Mouse (Mus musculus) myocyte (in vitro differentiated cells): ENCODE results near the gene Il33. TPM values are rescaled to one million over a fixed set of nuclear protein-coding genes. Genes with fewer than 3 reads are reported as not detected.

Experiments used
- H3K27me3 ChIP-seq: one replicate; pipeline ENCODE4 v1.6.1; 2011; ENCODE audit not compliant: control insufficient read depth, insufficient read depth, insufficient read length
- H3K36me3 ChIP-seq: one replicate; pipeline ENCODE4 v1.6.1; 2011; ENCODE audit not compliant: control insufficient read depth, insufficient read depth
- H3K4me2 ChIP-seq: one replicate; pipeline ENCODE4 v1.6.1; 2011; ENCODE audit warnings: low read depth, control low read depth
- H3K4me3 ChIP-seq: one replicate; pipeline ENCODE4 v1.5.1; 2011; ENCODE audit warnings: mild to moderate bottlenecking, control low read depth, moderate library complexity
- H3K79me2 ChIP-seq: one replicate; pipeline ENCODE4 v1.6.1; 2011; ENCODE audit not compliant: control insufficient read depth, insufficient read depth
- H3ac ChIP-seq: one replicate; pipeline ENCODE4 v1.6.1; 2011; ENCODE audit not compliant: control insufficient read depth, insufficient read length
- CEBPB ChIP-seq: IDR thresholded peaks from 2 replicates; pipeline ENCODE4 v1.6.1; 2011; ENCODE audit warnings: mild to moderate bottlenecking, moderate library complexity; ENCODE audit not compliant: poor library complexity, insufficient read depth, severe bottlenecking
- E2F4 ChIP-seq: IDR thresholded peaks from one replicate; pipeline ENCODE4 v1.6.1; 2011; ENCODE audit warnings: mild to moderate bottlenecking, control low read depth, moderate library complexity; ENCODE audit not compliant: insufficient read depth
- MAX ChIP-seq: IDR thresholded peaks from one replicate; pipeline ENCODE4 v1.6.1; 2011; ENCODE audit warnings: low read depth, mild to moderate bottlenecking, control low read depth
- MYOD1 ChIP-seq, 3 experiments: IDR thresholded peaks; one replicate each; pipeline ENCODE4 v1.6.1; 2011; ENCODE audit warnings: control low read depth in 2 of 3, low read depth in 2 of 3, mild to moderate bottlenecking in 2 of 3, moderate library complexity in 1 of 3; ENCODE audit not compliant: insufficient read length in 2 of 3, control insufficient read depth in 1 of 3
- MYOG ChIP-seq, 3 experiments: IDR thresholded peaks; one replicate each; pipeline ENCODE4 v1.6.1; 2011; ENCODE audit warnings: control low read depth in 2 of 3, low read depth in 2 of 3, mild to moderate bottlenecking in 2 of 3; ENCODE audit not compliant: insufficient read length in 2 of 3, control insufficient read depth in 1 of 3, insufficient read depth in 1 of 3
- POLR2A ChIP-seq: IDR thresholded peaks from one replicate; pipeline ENCODE4 v1.6.1; 2011; ENCODE audit warnings: low read depth, mild to moderate bottlenecking, control low read depth, moderate library complexity; ENCODE audit not compliant: insufficient read length
- POLR2AphosphoS2 ChIP-seq: IDR thresholded peaks from one replicate; pipeline ENCODE4 v1.6.1; 2011; ENCODE audit warnings: low read depth, control low read depth; ENCODE audit not compliant: insufficient read length
- REST ChIP-seq: IDR thresholded peaks from one replicate; pipeline ENCODE4 v1.6.1; 2011; ENCODE audit warnings: mild to moderate bottlenecking, control low read depth, moderate library complexity; ENCODE audit not compliant: insufficient read depth, insufficient read length
- SRF ChIP-seq: IDR thresholded peaks from one replicate; pipeline ENCODE4 v1.6.1; 2011; ENCODE audit warnings: low read depth; ENCODE audit not compliant: control insufficient read depth, insufficient read length
- TCF12 ChIP-seq: IDR thresholded peaks from one replicate; pipeline ENCODE4 v1.6.1; 2011; ENCODE audit warnings: mild to moderate bottlenecking, control low read depth; ENCODE audit not compliant: poor library complexity, insufficient read depth, severe bottlenecking
- TCF3 ChIP-seq: IDR thresholded peaks from one replicate; pipeline ENCODE4 v1.6.1; 2011; ENCODE audit warnings: low read depth, control low read depth; ENCODE audit not compliant: insufficient read length
- USF1 ChIP-seq: IDR thresholded peaks from one replicate; pipeline ENCODE4 v1.6.1; 2011; ENCODE audit warnings: low read depth, mild to moderate bottlenecking, control low read depth, moderate library complexity
- polyA plus RNA-seq: library from polyadenylated mRNA; unstranded; fragments of >200 nt; fragmentation: generic; extraction: Trizol; gene quantifications from one replicate; pipeline ENCODE4 v1.2.1, GENCODE M21; 2012; ENCODE audit warnings: missing spikeins

Gene Il33
- polyA plus RNA-seq, 1 experiment = 1.4 TPM

DNA sequence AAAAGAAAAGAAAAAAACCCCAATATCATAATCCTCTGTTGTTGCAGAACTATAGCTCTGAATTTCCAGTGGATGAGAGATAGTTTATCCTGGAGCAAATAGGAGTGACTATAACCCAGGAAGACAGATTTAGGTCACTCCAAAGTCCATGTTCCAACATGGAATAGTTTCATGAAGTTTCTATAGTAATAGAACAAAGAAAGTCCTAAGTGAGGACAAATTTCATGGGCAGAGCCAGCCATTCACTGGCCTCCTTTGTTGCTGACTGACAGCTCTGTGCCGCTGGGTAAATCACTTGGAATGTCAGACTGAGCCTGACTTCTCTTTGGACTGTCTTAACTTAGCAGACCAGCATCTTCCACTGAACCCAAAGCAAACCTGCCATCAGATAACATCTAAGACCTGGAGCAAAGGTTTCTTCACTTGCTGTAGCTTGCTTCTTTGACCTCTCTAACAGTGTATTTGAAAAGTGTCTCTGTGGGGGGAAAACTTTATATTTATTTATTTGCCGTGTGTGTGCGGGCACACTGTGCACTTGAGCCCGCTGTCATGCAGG lies 31.1 kb upstream of the Il33 start:
- no peak overlapping the region for H3ac ChIP-seq
- TF ChIP-seq E2F4 (no peak), TCF3 (no peak), USF1 (no peak), SRF (no peak)
- no peak overlapping the region for H3K4me2 ChIP-seq
- no peak overlapping the region for H3K4me3 ChIP-seq
- H3K36me3 ChIP-seq = no peaks in the 10 kb centered on the region
- no peaks in the 10 kb centered on the region for H3K27me3 ChIP-seq
- H3K79me2 ChIP-seq = no peaks in the 10 kb centered on the region

DNA sequence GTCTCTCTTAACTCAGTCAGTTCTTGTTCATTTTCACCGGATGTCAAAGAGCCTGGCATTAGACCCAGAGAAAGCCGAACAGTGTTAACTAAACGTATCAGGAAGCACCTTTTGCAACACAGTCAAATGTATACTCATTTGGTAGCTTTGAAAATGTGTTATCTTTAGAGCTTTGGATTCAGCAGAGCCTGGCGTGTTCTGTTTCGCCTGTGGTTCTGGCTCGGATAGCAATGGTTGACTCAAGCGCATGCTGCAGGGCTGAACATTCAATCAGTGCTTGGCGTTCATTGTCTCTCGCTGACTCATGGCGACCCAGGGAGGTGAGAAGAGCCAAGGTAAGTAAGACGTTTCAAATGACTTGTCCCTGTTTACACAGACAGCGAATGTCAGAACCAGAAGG lies 30.5 kb upstream of the Il33 start:
- H3K79me2 ChIP-seq = no peaks in the 10 kb centered on the region
- no peak overlapping the region for H3K4me2 ChIP-seq
- no peak overlapping the region for H3K4me3 ChIP-seq
- no peak for TF ChIP-seq USF1
- TF ChIP-seq POLR2A = no peak
- TF ChIP-seq REST = no peak
- TF ChIP-seq TCF12 = no peak
- TF ChIP-seq POLR2AphosphoS2 = no peak
- no peak for TF ChIP-seq CEBPB
- TF ChIP-seq MYOD1 (IDR thresholded peaks at IDR 0.05; ENCODE audit: control insufficient read depth in 1 of 3, insufficient read length in 2 of 3, low read depth in 2 of 3) = no peak
- no peak for TF ChIP-seq TCF3
- TF ChIP-seq E2F4 = no peak
- no peak for TF ChIP-seq MYOG (IDR thresholded peaks at IDR 0.05; ENCODE audit: control insufficient read depth in 1 of 3, insufficient read depth in 1 of 3, insufficient read length in 2 of 3, low read depth in 2 of 3)
- TF ChIP-seq MAX = no peak
- TF ChIP-seq SRF = no peak
- H3K27me3 ChIP-seq = no peaks in the 10 kb centered on the region
- no peak overlapping the region for H3ac ChIP-seq
- H3K36me3 ChIP-seq = no peaks in the 10 kb centered on the region

DNA sequence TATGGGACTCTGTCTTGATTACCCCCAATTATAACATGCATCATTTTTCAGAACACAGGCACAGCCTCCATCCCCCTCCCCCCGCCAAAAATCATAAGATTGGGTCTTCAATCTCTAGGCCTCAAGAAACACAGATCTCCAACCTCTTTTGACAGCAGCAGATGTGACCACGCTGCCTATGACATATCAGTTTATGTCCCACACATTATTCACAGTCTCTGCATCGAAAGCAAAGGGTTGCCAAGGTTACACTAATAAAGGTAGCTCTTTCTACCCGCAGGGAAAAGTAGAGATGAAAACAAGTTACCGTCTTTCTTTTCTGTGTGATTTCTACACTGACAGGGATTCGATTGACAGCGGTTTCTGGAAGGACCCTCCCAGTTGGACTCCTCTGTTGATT lies 29.9 kb upstream of the Il33 start:
- Histone ChIP-seq H3K27me3 (no peaks in the 10 kb centered on the region), H3K79me2 (no peaks in the 10 kb centered on the region), H3K4me3 (no peak overlapping the region), H3K36me3 (no peaks in the 10 kb centered on the region), H3K4me2 (no peak overlapping the region), H3ac (no peak overlapping the region)
- TF ChIP-seq REST (no peak), USF1 (no peak), POLR2AphosphoS2 (no peak), MAX (no peak), E2F4 (no peak), TCF12 (no peak), SRF (no peak), POLR2A (no peak), MYOD1 (IDR thresholded peaks at IDR 0.05; ENCODE audit: control insufficient read depth in 1 of 3, insufficient read length in 2 of 3, low read depth in 2 of 3) (no peak), TCF3 (no peak), MYOG (IDR thresholded peaks at IDR 0.05; ENCODE audit: control insufficient read depth in 1 of 3, insufficient read depth in 1 of 3, insufficient read length in 2 of 3, low read depth in 2 of 3) (no peak), CEBPB (no peak)

DNA sequence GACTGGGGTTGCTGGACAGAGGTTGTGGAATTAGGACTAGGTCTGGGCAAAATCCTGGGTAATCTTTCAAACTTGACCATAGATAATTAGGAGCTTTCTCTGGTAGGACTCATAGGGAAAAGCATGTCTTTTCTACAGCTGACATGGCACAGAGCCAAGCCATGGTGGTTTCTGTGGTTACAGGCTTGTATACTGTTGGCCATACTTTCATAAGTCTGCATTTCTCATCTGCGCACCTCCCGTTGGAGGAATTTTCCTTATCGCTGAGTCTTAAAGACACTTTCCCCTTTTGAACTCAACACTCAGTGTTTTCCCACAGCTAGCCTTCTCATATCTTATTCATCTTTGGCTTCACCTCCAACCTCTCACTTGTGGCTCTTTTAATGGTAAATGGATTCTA lies 24.6 kb upstream of the Il33 start:
- H3K4me2 ChIP-seq = no peak overlapping the region
- TF ChIP-seq CEBPB = 0 out of 2 replicates have a peak, but pooled peaks have one; percentile 31
- TF ChIP-seq USF1 = no peak
- no peaks in the 10 kb centered on the region for H3K27me3 ChIP-seq
- H3K79me2 ChIP-seq = no peaks in the 10 kb centered on the region
- H3K4me3 ChIP-seq = no peak overlapping the region
- H3ac ChIP-seq = no peak overlapping the region
- no peaks in the 10 kb centered on the region for H3K36me3 ChIP-seq

DNA sequence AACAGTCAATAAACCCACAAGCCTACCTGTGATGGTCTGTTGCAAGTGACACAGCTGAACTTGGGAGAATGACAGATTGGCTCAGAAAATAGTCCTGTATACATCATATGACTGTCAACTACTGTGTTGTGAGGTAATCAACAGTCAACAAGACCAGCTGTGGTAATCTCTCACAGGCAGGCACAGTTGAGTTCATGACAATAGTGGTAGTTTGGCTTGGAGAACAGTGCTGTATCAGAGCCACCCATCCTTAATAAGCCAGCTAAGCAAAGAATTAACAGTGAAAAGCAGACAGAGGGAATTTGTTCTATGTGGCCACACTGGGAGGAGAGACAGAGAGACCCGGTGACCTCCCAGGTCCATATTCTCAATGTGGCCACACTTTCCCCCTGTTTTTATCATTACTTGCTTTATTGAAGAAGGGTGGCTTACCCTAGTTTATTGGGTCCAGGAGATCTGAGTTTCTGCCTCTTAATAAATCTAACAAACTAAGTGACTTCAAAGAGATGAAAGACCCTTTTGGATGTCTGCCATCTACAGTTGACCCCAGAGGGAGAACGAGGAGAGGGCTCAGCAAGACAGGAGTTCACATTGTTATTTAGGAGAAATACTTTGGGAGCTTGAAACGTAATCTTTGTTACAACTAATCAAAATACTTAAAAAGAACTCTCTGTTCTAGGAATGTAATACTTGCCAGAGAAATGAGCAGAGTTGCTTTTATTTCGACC lies 22.4 kb upstream of the Il33 start:
- no peak for TF ChIP-seq MAX
- TF ChIP-seq SRF = no peak
- no peak for TF ChIP-seq MYOG (IDR thresholded peaks at IDR 0.05; ENCODE audit: control insufficient read depth in 1 of 3, insufficient read depth in 1 of 3, insufficient read length in 2 of 3, low read depth in 2 of 3)
- TF ChIP-seq CEBPB = no peak
- TF ChIP-seq MYOD1 (IDR thresholded peaks at IDR 0.05; ENCODE audit: control insufficient read depth in 1 of 3, insufficient read length in 2 of 3, low read depth in 2 of 3) = no peak
- TF ChIP-seq TCF3 = no peak
- no peak for TF ChIP-seq POLR2A
- no peak for TF ChIP-seq REST
- TF ChIP-seq TCF12 = no peak
- no peak for TF ChIP-seq POLR2AphosphoS2
- TF ChIP-seq E2F4 = no peak
- no peaks in the 10 kb centered on the region for H3K36me3 ChIP-seq
- H3K79me2 ChIP-seq = no peaks in the 10 kb centered on the region
- H3K27me3 ChIP-seq = no peaks in the 10 kb centered on the region
- no peak overlapping the region for H3K4me3 ChIP-seq
- H3K4me2 ChIP-seq = no peak overlapping the region
- no peak overlapping the region for H3ac ChIP-seq
